Mouse (Mus musculus): ENCODE data around the gene Slc17a5. TPM values are rescaled to one million over a fixed set of nuclear protein-coding genes. Genes with fewer than 3 reads are reported as not detected.
"Not testable (repeated sequence)": the region's sequence is repeated elsewhere in the genome, so short reads cannot be mapped to it uniquely, and the experiment has no call there.

Slc17a5 gene
- polyA plus RNA-seq, 1 experiment from 2014 or later: 22.4 TPM

DNA sequence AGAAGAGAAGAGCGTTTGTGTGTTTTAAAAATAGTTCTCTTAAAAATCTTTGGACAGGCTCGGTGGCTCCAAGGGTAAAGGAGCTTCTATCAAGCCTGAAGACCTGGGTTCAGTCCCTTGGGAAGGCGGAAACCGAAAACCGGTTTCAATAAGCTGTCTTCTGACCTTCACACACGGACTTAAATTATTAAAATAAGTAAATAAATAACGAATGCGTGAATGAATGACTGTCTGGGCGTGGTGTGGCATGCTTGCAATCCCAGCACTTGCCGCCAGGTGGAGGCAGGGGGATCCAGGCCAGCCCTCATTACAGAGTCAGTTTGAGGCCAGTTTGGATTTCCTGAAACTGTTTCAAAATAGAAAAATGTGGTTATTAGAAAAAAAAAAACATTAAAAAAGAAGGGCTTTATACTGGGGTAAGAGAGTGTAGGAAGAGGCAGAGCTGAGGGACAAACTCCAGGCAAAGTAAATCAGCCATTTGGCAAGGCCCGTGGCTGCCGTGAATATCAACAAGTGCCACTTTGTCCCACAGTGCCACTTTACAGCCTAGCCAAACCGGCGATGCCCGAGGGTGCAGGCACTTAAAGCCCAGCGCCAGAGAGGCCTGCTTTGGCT, 60.0 kb downstream of the Slc17a5 start:
- Histone ChIP-seq H3K4me3 (peak overlapping the region; percentile 43), H3K4me1 (peaks cover 8% of the 10 kb centered on the region; the same call in 1 of the 2 replicates), H3K9ac (peak overlapping the region; percentile 8; the same call in 1 of the 2 replicates), H3K27me3 (no peaks in the 10 kb centered on the region), H3K36me3 (no peaks in the 10 kb centered on the region), H3K9me3 (no peaks in the 10 kb centered on the region), H3K27ac (peak overlapping the region; percentile 83), H3K4me2 (peak overlapping the region; percentile 78)
- WGBS: 1% methylated on average over 16 of the region's 16 CpGs
- no peak; the same call in 1 of the 2 replicates for ATAC-seq (ENCODE audit: insufficient number of reproducible peaks, low FRiP score, low TSS enrichment, low read depth)

DNA sequence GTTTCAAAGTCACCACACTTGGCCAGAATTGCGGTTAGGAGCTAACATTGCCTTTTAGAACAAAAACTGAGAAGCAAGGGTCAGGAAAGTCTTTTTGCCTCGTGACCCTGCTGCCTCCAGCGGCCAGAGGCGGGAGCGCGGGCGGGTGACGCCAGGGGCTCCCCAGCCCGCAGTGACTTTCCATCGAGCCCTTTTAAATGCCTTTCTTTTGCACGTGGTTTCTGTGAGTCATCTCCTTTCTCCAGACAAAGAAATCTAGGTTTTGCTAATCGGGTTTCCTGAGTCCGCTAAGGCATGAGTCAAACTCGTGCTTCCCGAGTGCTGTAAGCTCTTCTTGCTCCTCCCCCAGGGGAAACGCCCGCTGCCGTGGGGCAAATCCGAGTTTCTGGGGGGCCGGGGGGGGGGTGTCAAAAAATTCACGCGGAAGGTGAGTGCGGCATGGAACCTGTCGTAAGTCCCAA, 60.5 kb downstream of the Slc17a5 start:
- no peaks in the 10 kb centered on the region for H3K9me3 ChIP-seq
- no peaks in the 10 kb centered on the region for H3K36me3 ChIP-seq
- ATAC-seq (ENCODE audit: insufficient number of reproducible peaks, low FRiP score, low TSS enrichment, low read depth): peak; percentile 62
- peak overlapping the region; percentile 83 for H3K27ac ChIP-seq
- peaks cover 8% of the 10 kb centered on the region; the same call in 1 of the 2 replicates for H3K4me1 ChIP-seq
- H3K4me2 ChIP-seq: peak overlapping the region; percentile 78
- H3K4me3 ChIP-seq: peak overlapping the region; percentile 43
- peak overlapping the region; percentile 8; the same call in 1 of the 2 replicates for H3K9ac ChIP-seq
- no peaks in the 10 kb centered on the region for H3K27me3 ChIP-seq
- WGBS: under 1% methylated on average over 24 of the region's 24 CpGs

DNA sequence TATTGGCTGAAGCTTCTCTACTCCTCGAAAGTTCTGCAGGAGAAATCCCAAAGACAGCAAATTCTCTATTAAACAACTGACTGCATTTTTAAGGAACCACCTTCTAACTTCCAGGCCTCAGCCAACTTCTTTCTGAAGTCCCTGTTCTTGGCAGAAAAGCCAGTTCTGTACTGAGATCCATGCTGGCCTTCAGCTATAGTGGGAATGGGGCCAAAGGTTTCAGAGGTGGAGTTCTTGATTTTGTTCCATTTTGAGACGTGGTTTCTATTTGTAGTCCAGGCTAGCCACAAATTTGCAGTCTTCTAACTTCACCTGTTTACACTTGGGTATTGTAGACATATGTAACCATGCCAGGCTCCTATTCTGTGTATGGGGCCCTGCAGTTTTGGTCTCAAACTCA, 61.6 kb downstream of the Slc17a5 start:
- 73% methylated on average over 2 of the region's 2 CpGs for WGBS
- no peak for ATAC-seq (ENCODE audit: insufficient number of reproducible peaks, low FRiP score, low TSS enrichment, low read depth)
- H3K4me1 ChIP-seq: peaks cover 14% of the 10 kb centered on the region
- no peaks in the 10 kb centered on the region for H3K36me3 ChIP-seq
- no peak overlapping the region for H3K4me2 ChIP-seq
- H3K27me3 ChIP-seq: no peaks in the 10 kb centered on the region
- H3K9me3 ChIP-seq: no peaks in the 10 kb centered on the region
- H3K9ac ChIP-seq: no peak overlapping the region
- H3K4me3 ChIP-seq: no peak overlapping the region
- H3K27ac ChIP-seq: no peak overlapping the region

GRCm38 (mm10) chr9:78525451-78526135, 62.2 kb downstream of the Slc17a5 start:
- no peak for ATAC-seq (ENCODE audit: insufficient number of reproducible peaks, low FRiP score, low TSS enrichment, low read depth)

DNA sequence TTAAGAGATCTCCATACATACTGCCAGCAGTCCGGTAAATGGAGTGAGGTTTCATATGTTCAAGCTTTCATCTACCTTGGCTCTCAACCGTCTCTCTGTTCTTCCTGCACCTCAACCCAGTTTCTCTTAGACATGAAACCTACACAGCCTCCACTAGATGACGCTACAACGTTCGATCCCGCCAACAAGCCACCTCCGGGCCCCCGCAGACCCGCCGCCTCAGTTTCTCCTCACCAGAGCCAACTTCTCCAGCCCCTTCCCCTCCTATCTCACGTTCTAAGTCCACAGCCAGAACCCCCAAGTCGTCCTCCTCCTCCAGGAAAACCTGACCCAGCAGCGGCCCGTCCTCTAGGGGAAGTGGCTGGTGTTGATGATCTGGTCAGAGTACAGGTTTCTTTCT, 66.2 kb downstream of the Slc17a5 start:
- H3K9me3 ChIP-seq: no peaks in the 10 kb centered on the region
- peak overlapping the region; percentile 88 for H3K4me2 ChIP-seq
- peaks cover 20% of the 10 kb centered on the region for H3K4me1 ChIP-seq
- H3K27ac ChIP-seq: no peak overlapping the region
- no peak for ATAC-seq (ENCODE audit: insufficient number of reproducible peaks, low FRiP score, low TSS enrichment, low read depth)
- H3K27me3 ChIP-seq: no peaks in the 10 kb centered on the region
- H3K9ac ChIP-seq: no peak overlapping the region
- WGBS: 36% methylated on average over 14 of the region's 14 CpGs
- no peaks in the 10 kb centered on the region for H3K36me3 ChIP-seq
- peak overlapping the region; percentile 40 for H3K4me3 ChIP-seq

More at GRCm38 (mm10) chr9:78525451-78526135, 62.2 kb downstream of the Slc17a5 start:
- Histone ChIP-seq H3K9me3 (no peaks in the 10 kb centered on the region), H3K27me3 (no peaks in the 10 kb centered on the region), H3K4me1 (peaks cover 20% of the 10 kb centered on the region), H3K27ac (no peak overlapping the region), H3K4me2 (no peak overlapping the region), H3K36me3 (no peaks in the 10 kb centered on the region), H3K9ac (no peak overlapping the region), H3K4me3 (no peak overlapping the region)
- 89% methylated on average over 17 of the region's 17 CpGs for WGBS

GRCm38 (mm10) chr9:78520780-78521601, 66.8 kb downstream of the Slc17a5 start:
- H3K4me3 ChIP-seq: peak overlapping the region; percentile 40
- H3K36me3 ChIP-seq: no peaks in the 10 kb centered on the region
- H3K9me3 ChIP-seq: no peaks in the 10 kb centered on the region
- H3K27me3 ChIP-seq: no peaks in the 10 kb centered on the region
- peaks cover 19% of the 10 kb centered on the region for H3K4me1 ChIP-seq
- peak overlapping the region; percentile 26; the same call in 1 of the 2 replicates for H3K9ac ChIP-seq
- H3K27ac ChIP-seq: no peak overlapping the region
- ATAC-seq (ENCODE audit: insufficient number of reproducible peaks, low FRiP score, low TSS enrichment, low read depth): peak; percentile 32; the same call in 1 of the 2 replicates
- 4% methylated on average over 40 of the region's 40 CpGs for WGBS
- peak overlapping the region; percentile 88 for H3K4me2 ChIP-seq

GRCm38 (mm10) chr9:78520127-78520779, 67.6 kb downstream of the Slc17a5 start:
- Histone ChIP-seq H3K4me1 (peaks cover 19% of the 10 kb centered on the region), H3K9me3 (no peaks in the 10 kb centered on the region), H3K27me3 (no peaks in the 10 kb centered on the region), H3K4me3 (peak overlapping the region; percentile 40), H3K27ac (no peak overlapping the region), H3K9ac (peak overlapping the region; percentile 26; the same call in 1 of the 2 replicates), H3K4me2 (peak overlapping the region; percentile 88), H3K36me3 (no peaks in the 10 kb centered on the region)
- WGBS: 3% methylated on average over 15 of the region's 15 CpGs
- ATAC-seq (ENCODE audit: insufficient number of reproducible peaks, low FRiP score, low TSS enrichment, low read depth): no peak

GRCm38 (mm10) chr9:78517237-78517636, 70.6 kb downstream of the Slc17a5 start:
- H3K9ac ChIP-seq, H3K4me2 ChIP-seq: not testable (repeated sequence)
- WGBS: 57% methylated on average over 3 of the region's 3 CpGs

GRCm38 (mm10) chr9:78516125-78516524, 71.7 kb downstream of the Slc17a5 start:
- Histone ChIP-seq H3K9me3 (no peaks in the 10 kb centered on the region), H3K27ac (no peak overlapping the region), H3K4me3 (no peak overlapping the region), H3K4me1 (peaks cover 13% of the 10 kb centered on the region), H3K9ac (no peak overlapping the region), H3K36me3 (no peaks in the 10 kb centered on the region), H3K4me2 (no peak overlapping the region), H3K27me3 (no peaks in the 10 kb centered on the region)
- 70% methylated on average over 3 of the region's 3 CpGs for WGBS
- no peak for ATAC-seq (ENCODE audit: insufficient number of reproducible peaks, low FRiP score, low TSS enrichment, low read depth)

More at GRCm38 (mm10) chr9:78517237-78517636, 70.6 kb downstream of the Slc17a5 start:
- not testable (repeated sequence) for H3K36me3 ChIP-seq; H3K27ac ChIP-seq; H3K9me3 ChIP-seq; ATAC-seq (ENCODE audit: insufficient number of reproducible peaks, low FRiP score, low TSS enrichment, low read depth); H3K4me3 ChIP-seq; H3K27me3 ChIP-seq
- H3K4me1 ChIP-seq: peaks cover 19% of the 10 kb centered on the region

DNA sequence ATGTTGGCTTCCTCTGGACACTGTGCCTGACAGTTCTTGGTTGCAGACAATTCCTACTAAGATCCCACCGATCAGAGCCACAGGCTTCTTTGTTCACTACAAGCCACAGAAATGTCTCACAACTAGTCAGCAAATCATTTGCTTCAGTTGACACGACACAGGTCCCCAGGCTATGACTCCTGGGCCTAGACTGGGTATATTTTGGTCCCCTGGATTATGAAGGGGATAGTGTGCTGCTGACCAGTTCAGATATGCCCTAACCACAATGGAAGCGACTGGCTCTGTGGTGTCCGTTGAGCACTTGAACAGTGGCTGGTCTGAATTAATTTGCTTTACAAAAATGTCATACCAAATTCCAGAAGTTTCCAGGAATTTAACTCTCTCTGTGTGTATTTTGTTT, 73.2 kb downstream of the Slc17a5 start:
- WGBS: 86% methylated on average over 4 of the region's 4 CpGs
- Histone ChIP-seq H3K9ac (no peak overlapping the region), H3K27me3 (no peaks in the 10 kb centered on the region), H3K4me1 (no peaks in the 10 kb centered on the region), H3K4me3 (no peak overlapping the region), H3K27ac (no peak overlapping the region), H3K4me2 (no peak overlapping the region), H3K9me3 (no peaks in the 10 kb centered on the region), H3K36me3 (no peaks in the 10 kb centered on the region)
- no peak for ATAC-seq (ENCODE audit: insufficient number of reproducible peaks, low FRiP score, low TSS enrichment, low read depth)

DNA sequence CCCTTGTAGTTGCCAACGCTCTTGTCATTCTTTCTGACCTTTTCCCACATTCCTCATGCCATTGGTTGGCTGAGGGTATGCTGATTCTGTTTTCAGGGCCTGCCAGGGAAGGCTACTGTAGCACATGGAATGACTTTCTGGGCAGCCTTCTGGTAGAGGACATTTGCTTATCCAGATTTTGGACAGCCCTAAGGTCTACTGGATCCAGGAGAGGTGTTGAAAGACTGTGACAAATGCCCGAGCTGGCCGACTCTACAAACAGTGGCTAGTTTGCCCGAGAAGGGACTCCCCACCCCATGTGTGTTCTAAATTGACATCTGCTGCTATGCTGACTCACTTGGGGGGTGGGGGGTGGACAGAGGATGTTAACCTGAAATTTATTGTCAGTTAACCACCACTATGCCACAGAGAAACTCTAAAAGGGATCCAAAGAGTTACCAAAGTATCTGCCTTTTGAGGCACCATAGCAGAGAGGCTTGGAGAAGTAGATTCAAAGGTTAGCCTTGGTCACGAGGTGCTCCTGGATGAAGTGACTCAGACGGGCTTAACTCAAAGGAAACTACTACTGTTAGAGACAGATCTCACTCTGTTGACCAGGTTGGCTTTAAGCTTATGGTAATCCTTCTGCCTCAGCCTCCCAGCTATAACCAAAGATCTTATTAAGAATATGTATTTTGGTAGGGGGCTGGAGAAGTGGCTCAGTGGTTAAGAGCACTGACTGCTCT, 73.9 kb downstream of the Slc17a5 start:
- no peak overlapping the region for H3K27ac ChIP-seq
- no peaks in the 10 kb centered on the region for H3K9me3 ChIP-seq
- no peak overlapping the region for H3K4me3 ChIP-seq
- WGBS: 73% methylated on average over 6 of the region's 6 CpGs
- H3K27me3 ChIP-seq: no peaks in the 10 kb centered on the region
- H3K4me1 ChIP-seq: no peaks in the 10 kb centered on the region
- H3K9ac ChIP-seq: no peak overlapping the region
- H3K36me3 ChIP-seq: no peaks in the 10 kb centered on the region
- no peak overlapping the region for H3K4me2 ChIP-seq
- ATAC-seq (ENCODE audit: insufficient number of reproducible peaks, low FRiP score, low TSS enrichment, low read depth): no peak

All from limb, embryonic 15.5 days (tissue).